Mouse (Mus musculus): ENCODE measurements around the gene Tacstd2. TPM values are rescaled to one million over a fixed set of nuclear protein-coding genes. Genes with fewer than 3 reads are reported as not detected.
"Not testable (repeated sequence)": the region's sequence is repeated elsewhere in the genome, so short reads cannot be mapped to it uniquely, and the experiment has no call there.

Gene Tacstd2
- polyA plus RNA-seq, 1 experiment from 2014 or later: 0.92 TPM

DNA sequence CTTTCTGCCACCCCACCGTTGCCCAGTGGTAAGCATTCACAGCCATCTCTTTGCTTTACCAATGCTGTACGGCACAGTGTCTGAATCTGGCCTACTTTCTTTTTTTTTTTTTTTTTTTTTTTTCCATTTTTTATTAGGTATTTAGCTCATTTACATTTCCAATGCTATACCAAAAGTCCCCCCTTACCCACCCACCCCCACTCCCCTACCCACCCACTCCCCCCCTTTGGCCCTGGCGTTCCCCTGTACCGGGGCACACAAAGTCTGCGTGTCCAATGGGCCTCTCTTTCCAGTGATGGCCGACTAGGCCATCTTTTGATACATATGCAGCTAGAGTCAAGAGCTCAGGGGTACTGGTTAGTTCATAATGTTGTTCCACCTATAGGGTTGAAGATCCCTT, 33.7 kb downstream of the Tacstd2 start:
- H3K4me3 ChIP-seq; H3K9ac ChIP-seq; H3K4me2 ChIP-seq; H3K9me3 ChIP-seq; H3K27ac ChIP-seq; H3K36me3 ChIP-seq; H3K27me3 ChIP-seq; H3K4me1 ChIP-seq (replicated peaks); ATAC-seq (ENCODE audit: low FRiP score): not testable (repeated sequence)
- WGBS: 93% methylated on average over 2 of the region's 6 CpGs

GRCm38 (mm10) chr6:67491755-67492154, 43.8 kb downstream of the Tacstd2 start, which contains the start of gene Il23r:
TSS of gene Il23r (minus strand) at chr6:67491855.
- no peak within 1 kb of the TSS for H3K27ac ChIP-seq
- no peaks in the 10 kb centered on the region for H3K27me3 ChIP-seq
- no peaks in the 10 kb centered on the region for H3K36me3 ChIP-seq
- H3K4me2 ChIP-seq: no peak within 1 kb of the TSS
- H3K4me1 ChIP-seq (replicated peaks): no peaks in the 10 kb centered on the region
- H3K9me3 ChIP-seq: no peaks in the 10 kb centered on the region
- no peak within 1 kb of the TSS for H3K4me3 ChIP-seq
- WGBS: 82% methylated on average over 2 of the region's 2 CpGs
- H3K9ac ChIP-seq: no peak within 1 kb of the TSS
- no peak for ATAC-seq (ENCODE audit: low FRiP score)

Other genes with a start within 250 kb of the Tacstd2 start
- 0.09 TPM in 1 of 2 replicates, not detected in the other for gene Il12rb2, start 159.6 kb downstream of the Tacstd2 start, polyA plus RNA-seq (2015; fragmentation: Nextera tagmentation; extraction: Ambion mirVana)
- not detected in 2 replicates for gene Il23r, start 43.9 kb downstream of the Tacstd2 start, polyA plus RNA-seq (2015; fragmentation: Nextera tagmentation; extraction: Ambion mirVana)

Measured in hindbrain, embryonic 13.5 days (tissue).